Mouse (Mus musculus) heart, postnatal 36 days (tissue): Measurements from ENCODE around the gene Ssxb10. TPM values are rescaled to one million over a fixed set of nuclear protein-coding genes. Genes with fewer than 3 reads are reported as not detected.
A peak's percentile ranks its signal among the peaks of the same experiment; 100 is the strongest.
"Not testable (repeated sequence)": the region's sequence is repeated elsewhere in the genome, so short reads cannot be mapped to it uniquely, and the experiment has no call there.

ENCODE experiments used
- DNase-seq, 2 experiments: peaks; one replicate each; pipeline ENCODE4 v3.0.0; 2021 to 2022
- intact Hi-C: fragments of 180-260 bp; cut with DNase I; formaldehyde crosslinking; loops from one replicate; pipeline ENCODE4 v1.15.1; 2025
- total RNA-seq, 2 experiments: library from RNA; stranded (reverse); gene quantifications; 2 replicates each; pipeline ENCODE4 v1.2.3; 2021

The Ssxb10 gene
- not detected for total RNA-seq

DNA sequence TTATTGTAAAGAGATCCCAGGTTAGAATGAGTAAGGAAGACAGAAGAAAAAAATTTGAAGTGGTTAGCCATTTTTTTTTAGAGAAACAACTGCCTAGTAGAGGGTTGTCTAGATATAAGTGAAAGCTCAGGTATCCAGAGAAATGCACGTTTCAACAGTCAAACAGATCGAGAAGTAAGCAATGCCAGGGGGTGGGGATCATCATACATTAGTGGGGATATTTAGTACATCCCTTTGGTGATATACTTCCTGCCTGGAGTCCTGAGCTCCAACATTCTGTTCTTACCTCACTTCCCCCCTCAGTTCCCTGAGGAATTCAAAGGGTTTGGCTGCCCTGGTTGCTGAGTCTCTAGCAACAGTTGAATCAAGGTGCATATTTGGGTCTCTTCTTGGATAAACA lies at the start of gene Ssxb10:
Ssxb10 (plus strand) TSS at position 301 of the 400 bp plus-strand sequence.
- intact Hi-C loops: no loop called here
- no peak for DNase-seq

DNA sequence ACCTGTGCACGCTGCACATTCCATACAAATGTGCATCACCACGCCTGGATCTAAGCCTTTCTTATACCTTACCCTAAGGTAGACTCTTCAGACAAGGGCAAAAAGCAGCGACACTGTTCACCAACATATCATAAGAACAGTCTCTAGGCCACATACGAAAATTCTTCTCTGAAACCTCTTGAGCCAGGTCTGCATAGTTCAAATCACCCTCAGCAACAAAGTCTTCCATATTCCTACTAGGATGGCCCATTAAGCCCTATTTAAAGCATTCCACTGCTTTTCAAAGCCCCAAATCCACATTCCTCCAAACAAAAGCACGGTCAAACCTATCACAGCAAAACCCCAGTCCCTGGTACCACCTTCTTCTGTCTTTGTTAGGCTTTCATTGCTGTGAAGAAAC lies 38.6 kb upstream of the Ssxb10 start:
- no peak for DNase-seq
- intact Hi-C loops: no loop called here

DNA sequence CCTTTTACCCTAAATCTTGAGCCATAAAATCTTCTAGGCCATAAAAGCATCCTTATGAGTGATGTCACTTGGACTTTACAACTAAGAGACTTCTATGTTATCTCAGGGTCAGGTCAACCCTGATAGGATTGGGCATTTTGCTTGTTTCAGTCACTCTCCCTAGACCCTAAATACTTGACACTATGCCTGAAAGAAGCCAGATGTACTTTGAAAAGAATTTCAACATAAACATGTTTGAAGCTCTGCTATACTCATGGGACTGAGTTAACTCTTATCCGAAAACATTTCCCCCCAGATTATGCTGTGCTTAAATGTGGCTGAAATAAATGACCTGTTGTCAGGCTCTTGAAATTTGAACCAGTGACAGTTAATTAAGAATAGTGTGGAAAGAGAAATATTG lies 17.9 kb upstream of the Ssxb10 start:
- intact Hi-C loops: no loop called here
- DNase-seq: no peak

DNA sequence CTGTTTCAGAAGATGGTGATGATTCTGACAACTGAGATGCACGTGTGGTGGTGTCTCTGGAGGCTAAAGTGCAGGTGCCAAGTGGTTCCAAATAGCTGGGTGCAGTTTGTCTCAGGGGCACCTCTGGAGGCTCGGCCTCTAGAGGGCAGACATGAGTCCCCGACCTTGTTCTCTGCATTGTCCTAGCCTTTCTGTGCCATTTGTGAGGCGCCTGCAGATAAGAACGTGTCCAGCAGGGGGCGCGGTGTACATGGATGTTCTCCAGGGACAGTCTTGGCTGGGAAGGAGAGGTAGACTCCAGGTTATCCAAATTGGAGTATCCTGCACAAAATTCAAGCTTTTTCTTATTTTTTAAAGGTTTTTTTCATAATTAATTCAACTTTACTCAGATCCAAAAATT lies 12.3 kb upstream of the Ssxb10 start:
- peak; percentile 9 to 15 for DNase-seq
- intact Hi-C loops: not testable (repeated sequence)

DNA sequence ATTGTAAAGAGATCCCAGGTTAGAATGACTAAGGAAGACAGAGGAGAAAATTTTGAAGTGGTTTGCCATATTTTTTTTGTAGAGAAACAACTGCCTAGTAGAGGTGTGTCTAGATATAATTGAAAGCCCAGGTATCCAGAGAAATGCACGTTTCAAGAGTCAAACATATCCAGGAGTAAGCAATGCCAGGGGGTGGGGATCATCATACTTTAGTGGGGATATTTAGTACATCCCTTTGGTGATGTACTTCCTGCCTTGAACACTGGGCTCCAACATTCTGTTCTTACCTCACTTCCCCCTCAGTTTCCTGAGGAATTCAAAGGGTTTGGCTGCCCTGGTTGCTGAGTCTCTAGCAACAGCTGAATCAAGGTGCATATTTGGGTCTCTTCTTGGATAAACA lies 39.5 kb downstream of the Ssxb10 start, which contains the start of gene Ssxb9:
Ssxb9 (plus strand) TSS at position 301 of the 400 bp plus-strand sequence.
- intact Hi-C loops, DNase-seq: not testable (repeated sequence)

Other genes starting within 250 kb of the Ssxb10 start
- gene Was, start 236.9 kb upstream of the Ssxb10 start, total RNA-seq: 1 to 10 TPM; 1.9 to 2.5 TPM
- 10 to 100 TPM; 39.4 to 44.4 TPM for gene Wdr13, start 194.5 kb upstream of the Ssxb10 start, total RNA-seq
- 10 to 100 TPM; 63.1 to 74.0 TPM for gene Rbm3, start 181.5 kb upstream of the Ssxb10 start, total RNA-seq
- gene Tbc1d25, start 151.2 kb upstream of the Ssxb10 start, total RNA-seq: 1 to 10 TPM; 3.9 to 5.6 TPM
- gene Ebp, start 133.9 kb upstream of the Ssxb10 start, total RNA-seq: 10 to 100 TPM; 19.6 to 25.1 TPM
- gene Porcn, start 120.9 kb upstream of the Ssxb10 start, total RNA-seq: 1 to 10 TPM; 3.0 to 3.4 TPM
- 10 to 100 TPM; 11.1 to 11.9 TPM for gene Ftsj1, start 75.0 kb upstream of the Ssxb10 start, total RNA-seq
- under 1 TPM; 0.65 to 0.89 TPM for gene Slc38a5, start 56.3 kb upstream of the Ssxb10 start, total RNA-seq
- gene Ssxb9, start 39.6 kb downstream of the Ssxb10 start, total RNA-seq: not detected
- not detected for gene Ssxb1, start 85.9 kb downstream of the Ssxb10 start, total RNA-seq
- gene Ssxb2, start 134.3 kb downstream of the Ssxb10 start, total RNA-seq: not detected
- not detected for gene Gm14459, start 197.5 kb downstream of the Ssxb10 start, total RNA-seq
- gene Ssxb6, start 220.8 kb downstream of the Ssxb10 start, total RNA-seq: not detected